Mouse (Mus musculus): ENCODE data around the gene Kntc1. TPM values are rescaled to one million over a fixed set of nuclear protein-coding genes. Genes with fewer than 3 reads are reported as not detected.
A peak's percentile ranks its signal among the peaks of the same experiment; 100 is the strongest.
"Not testable (repeated sequence)": the region's sequence is repeated elsewhere in the genome, so short reads cannot be mapped to it uniquely, and the experiment has no call there.

The Kntc1 gene
- polyA plus RNA-seq (2014; fragmentation: Nextera tagmentation; extraction: Ambion mirVana): 51.8 and 52.6 TPM in 2 replicates

- peak within 1 kb of the TSS; percentile 95 for H3K27ac ChIP-seq (ENCODE audit: low read depth, low read length)
- peak within 1 kb of the TSS; percentile 78 for H3K4me3 ChIP-seq (ENCODE audit: low read depth, low read length)
- DNase-seq (ENCODE audit: low spot score) (peak; percentile 97), ATAC-seq (replicated peaks; ENCODE audit: low FRiP score) (peak; percentile 95)
- peak within 1 kb of the TSS; percentile 90 for H3K9ac ChIP-seq (ENCODE audit: low read depth, low read length)
- no peaks in the 10 kb centered on the region for H3K27me3 ChIP-seq (replicated peaks; ENCODE audit: control insufficient read depth, insufficient read depth, low read length)
- H3K36me3 ChIP-seq (ENCODE audit: control insufficient read depth, insufficient read depth, low read length): peaks cover 5% of the 10 kb centered on the region; the same call in 1 of the 2 replicates
- no peaks in the 10 kb centered on the region for H3K9me3 ChIP-seq (ENCODE audit: control insufficient read depth, low read length)
- peaks cover 25% of the 10 kb centered on the region for H3K4me1 ChIP-seq (replicated peaks; ENCODE audit: control insufficient read depth, insufficient read depth, low read length)
- WGBS: under 1% methylated on average over 63 of the region's 63 CpGs
- H3K4me2 ChIP-seq: peak within 1 kb of the TSS; percentile 95
Measured at GRCm38 (mm10) chr5:123749065-123750064, at the start of gene Kntc1, which contains the start of gene Rsrc2. TSS of gene Kntc1 (plus strand) at chr5:123749716. TSS of gene Rsrc2 (minus strand) at chr5:123749414.

GRCm38 (mm10) chr5:123700625-123701024 is 48.9 kb upstream of the Kntc1 start:
- peaks cover 39% of the 10 kb centered on the region for H3K36me3 ChIP-seq (ENCODE audit: control insufficient read depth, insufficient read depth, low read length)

GRCm38 (mm10) chr5:123708598-123708997 is 40.9 kb upstream of the Kntc1 start:
- no peak overlapping the region for H3K9ac ChIP-seq (ENCODE audit: low read depth, low read length)
- DNase-seq (ENCODE audit: low spot score) (no peak), ATAC-seq (replicated peaks; ENCODE audit: low FRiP score) (no peak)
- WGBS: 92% methylated on average over 12 of the region's 12 CpGs
- H3K4me1 ChIP-seq (replicated peaks; ENCODE audit: control insufficient read depth, insufficient read depth, low read length): no peaks in the 10 kb centered on the region
- peaks cover 65% of the 10 kb centered on the region for H3K36me3 ChIP-seq (ENCODE audit: control insufficient read depth, insufficient read depth, low read length)
- H3K4me3 ChIP-seq (ENCODE audit: low read depth, low read length): no peak overlapping the region
- H3K27ac ChIP-seq (ENCODE audit: low read depth, low read length): no peak overlapping the region
- H3K4me2 ChIP-seq: no peak overlapping the region
- no peaks in the 10 kb centered on the region for H3K9me3 ChIP-seq (ENCODE audit: control insufficient read depth, low read length)
- no peaks in the 10 kb centered on the region for H3K27me3 ChIP-seq (replicated peaks; ENCODE audit: control insufficient read depth, insufficient read depth, low read length)

More at GRCm38 (mm10) chr5:123700625-123701024, 48.9 kb upstream of the Kntc1 start:
- ATAC-seq (replicated peaks; ENCODE audit: low FRiP score): no peak
- DNase-seq (ENCODE audit: low spot score): no peak
- H3K27ac ChIP-seq (ENCODE audit: low read depth, low read length): no peak overlapping the region
- no peaks in the 10 kb centered on the region for H3K27me3 ChIP-seq (replicated peaks; ENCODE audit: control insufficient read depth, insufficient read depth, low read length)
- H3K4me1 ChIP-seq (replicated peaks; ENCODE audit: control insufficient read depth, insufficient read depth, low read length): no peaks in the 10 kb centered on the region
- H3K9ac ChIP-seq (ENCODE audit: low read depth, low read length): no peak overlapping the region
- H3K4me2 ChIP-seq: no peak overlapping the region
- no peak overlapping the region for H3K4me3 ChIP-seq (ENCODE audit: low read depth, low read length)
- H3K9me3 ChIP-seq (ENCODE audit: control insufficient read depth, low read length): no peaks in the 10 kb centered on the region
- WGBS: 78% methylated on average over 11 of the region's 11 CpGs

- ATAC-seq (replicated peaks; ENCODE audit: low FRiP score) (no peak), DNase-seq (ENCODE audit: low spot score) (no peak)
- WGBS: 87% methylated on average over 4 of the region's 4 CpGs
- H3K4me2 ChIP-seq: no peak overlapping the region
- no peak overlapping the region for H3K9ac ChIP-seq (ENCODE audit: low read depth, low read length)
- H3K36me3 ChIP-seq (ENCODE audit: control insufficient read depth, insufficient read depth, low read length): peaks cover 67% of the 10 kb centered on the region
- H3K4me1 ChIP-seq (replicated peaks; ENCODE audit: control insufficient read depth, insufficient read depth, low read length): no peaks in the 10 kb centered on the region
- H3K27me3 ChIP-seq (replicated peaks; ENCODE audit: control insufficient read depth, insufficient read depth, low read length): no peaks in the 10 kb centered on the region
- H3K9me3 ChIP-seq (ENCODE audit: control insufficient read depth, low read length): no peaks in the 10 kb centered on the region
- no peak overlapping the region for H3K4me3 ChIP-seq (ENCODE audit: low read depth, low read length)
- H3K27ac ChIP-seq (ENCODE audit: low read depth, low read length): no peak overlapping the region
Measured at GRCm38 (mm10) chr5:123709571-123709970, 39.9 kb upstream of the Kntc1 start.

- DNase-seq (ENCODE audit: low spot score) (no peak), ATAC-seq (replicated peaks; ENCODE audit: low FRiP score) (no peak)
- WGBS: 89% methylated on average over 6 of the region's 6 CpGs
- Histone ChIP-seq H3K9ac (ENCODE audit: low read depth, low read length) (no peak overlapping the region), H3K27me3 (replicated peaks; ENCODE audit: control insufficient read depth, insufficient read depth, low read length) (no peaks in the 10 kb centered on the region), H3K4me2 (no peak overlapping the region), H3K9me3 (ENCODE audit: control insufficient read depth, low read length) (no peaks in the 10 kb centered on the region), H3K27ac (ENCODE audit: low read depth, low read length) (no peak overlapping the region), H3K4me3 (ENCODE audit: low read depth, low read length) (no peak overlapping the region), H3K36me3 (ENCODE audit: control insufficient read depth, insufficient read depth, low read length) (peaks cover 49% of the 10 kb centered on the region), H3K4me1 (replicated peaks; ENCODE audit: control insufficient read depth, insufficient read depth, low read length) (peaks cover 7% of the 10 kb centered on the region)
Measured at GRCm38 (mm10) chr5:123713782-123714181, 35.7 kb upstream of the Kntc1 start.

- Histone ChIP-seq H3K27ac (ENCODE audit: low read depth, low read length) (no peak overlapping the region), H3K9ac (ENCODE audit: low read depth, low read length) (no peak overlapping the region), H3K4me3 (ENCODE audit: low read depth, low read length) (no peak overlapping the region), H3K9me3 (ENCODE audit: control insufficient read depth, low read length) (no peaks in the 10 kb centered on the region), H3K36me3 (ENCODE audit: control insufficient read depth, insufficient read depth, low read length) (peaks cover 47% of the 10 kb centered on the region), H3K4me2 (no peak overlapping the region), H3K27me3 (replicated peaks; ENCODE audit: control insufficient read depth, insufficient read depth, low read length) (no peaks in the 10 kb centered on the region), H3K4me1 (replicated peaks; ENCODE audit: control insufficient read depth, insufficient read depth, low read length) (peaks cover 14% of the 10 kb centered on the region)
- DNase-seq (ENCODE audit: low spot score) (no peak), ATAC-seq (replicated peaks; ENCODE audit: low FRiP score) (no peak)
- 79% methylated on average over 4 of the region's 4 CpGs for WGBS
Measured at GRCm38 (mm10) chr5:123714622-123715021, 34.9 kb upstream of the Kntc1 start.

- H3K27me3 ChIP-seq (replicated peaks; ENCODE audit: control insufficient read depth, insufficient read depth, low read length): no peaks in the 10 kb centered on the region
- H3K9ac ChIP-seq (ENCODE audit: low read depth, low read length): peak within 1 kb of the TSS; percentile 91
- DNase-seq (ENCODE audit: low spot score) (peak; percentile 95), ATAC-seq (replicated peaks; ENCODE audit: low FRiP score) (peak; percentile 100)
- H3K9me3 ChIP-seq (ENCODE audit: control insufficient read depth, low read length): no peaks in the 10 kb centered on the region
- under 1% methylated on average over 83 of the region's 83 CpGs for WGBS
- peaks cover 6% of the 10 kb centered on the region for H3K36me3 ChIP-seq (ENCODE audit: control insufficient read depth, insufficient read depth, low read length)
- peak within 1 kb of the TSS; percentile 80 for H3K4me2 ChIP-seq
- H3K27ac ChIP-seq (ENCODE audit: low read depth, low read length): peak within 1 kb of the TSS; percentile 79
- H3K4me1 ChIP-seq (replicated peaks; ENCODE audit: control insufficient read depth, insufficient read depth, low read length): peaks cover 14% of the 10 kb centered on the region
- peak within 1 kb of the TSS; percentile 83 for H3K4me3 ChIP-seq (ENCODE audit: low read depth, low read length)
Measured at GRCm38 (mm10) chr5:123720328-123721311, 28.9 kb upstream of the Kntc1 start, which contains the start of gene Zcchc8. TSS of gene Zcchc8 (minus strand) at chr5:123721100.

GRCm38 (mm10) chr5:123723816-123724215 is 25.7 kb upstream of the Kntc1 start:
- DNase-seq (ENCODE audit: low spot score); H3K4me1 ChIP-seq (replicated peaks; ENCODE audit: control insufficient read depth, insufficient read depth, low read length); H3K27ac ChIP-seq (ENCODE audit: low read depth, low read length); H3K27me3 ChIP-seq (replicated peaks; ENCODE audit: control insufficient read depth, insufficient read depth, low read length); H3K4me2 ChIP-seq; H3K36me3 ChIP-seq (ENCODE audit: control insufficient read depth, insufficient read depth, low read length); H3K4me3 ChIP-seq (ENCODE audit: low read depth, low read length); H3K9me3 ChIP-seq (ENCODE audit: control insufficient read depth, low read length); ATAC-seq (replicated peaks; ENCODE audit: low FRiP score); H3K9ac ChIP-seq (ENCODE audit: low read depth, low read length): not testable (repeated sequence)
- WGBS: 81% methylated on average over 7 of the region's 7 CpGs

Data from liver, embryonic 11.5 days (tissue).